ENCODE assay signal across 7 mouse cellular contexts in the genomic region with DNA sequence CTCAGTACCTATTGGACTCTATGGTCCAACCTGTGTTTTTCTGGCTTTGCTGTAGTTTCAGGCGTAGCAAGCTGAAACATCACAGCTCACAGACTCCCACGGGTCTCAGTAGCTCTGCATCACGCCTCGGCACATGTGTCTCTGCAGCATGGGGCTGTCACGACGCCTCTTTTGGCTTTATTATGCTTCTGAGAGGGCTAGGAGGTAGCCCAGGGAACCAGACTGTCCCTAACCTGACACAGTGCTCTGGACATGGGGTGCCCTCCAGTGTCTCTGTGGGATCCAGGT. TPM values are rescaled to one million over a fixed set of nuclear protein-coding genes. Genes with fewer than 3 reads are reported as not detected.
A peak's percentile ranks its signal among the peaks of the same experiment; 100 is the strongest.
DNase-seq lines count a peak whose midpoint lies in the region; ATAC-seq lines count a peak whose summit lies in the region.

No protein-coding gene starts in this region.

- no peak for ATAC-seq in lung, embryonic 15.5 days (ENCODE audit: borderline replicate concordance, extremely low read depth, low FRiP score, low TSS enrichment)
- ATAC-seq in forebrain, embryonic 13.5 days, result no peak
- no peak for ATAC-seq in midbrain, embryonic 14.5 days (ENCODE audit: low FRiP score, low TSS enrichment)

- no peak for DNase-seq in lung, adult 18-20 months
- DNase-seq in induced T-regulatory cell, adult 2 months (ENCODE audit: low read depth), result peak; percentile 49
- DNase-seq in midbrain, embryonic 14.5 days, result no peak
- DNase-seq in urinary bladder, postnatal 10 days (ENCODE audit: low spot score), result no peak
- DNase-seq in cerebellum, postnatal 10 days, result no peak

- H3K9ac ChIP-seq in lung, embryonic 15.5 days, result no peak overlapping the region
- peak overlapping the region; percentile 30 for H3K9ac ChIP-seq in forebrain, embryonic 13.5 days
- H3K9ac ChIP-seq in midbrain, embryonic 14.5 days (replicated peaks; ENCODE audit: low read length), result no peak overlapping the region

- peak overlapping the region; percentile 80 for H3K27ac ChIP-seq in lung, embryonic 15.5 days
- H3K27ac ChIP-seq in forebrain, embryonic 13.5 days, result no peak overlapping the region; the same call in 1 of the 2 replicates
- H3K27ac ChIP-seq in midbrain, embryonic 14.5 days (replicated peaks; ENCODE audit: low read depth, low read length), result no peak overlapping the region

- H3K4me1 ChIP-seq in lung, embryonic 15.5 days, result peaks cover 37% of the 10 kb centered on the region
- peaks cover 40% of the 10 kb centered on the region for H3K4me1 ChIP-seq in forebrain, embryonic 13.5 days
- peaks cover 23% of the 10 kb centered on the region for H3K4me1 ChIP-seq in midbrain, embryonic 14.5 days (ENCODE audit: control insufficient read depth, insufficient read depth, low read length)

- H3K4me3 ChIP-seq in lung, embryonic 15.5 days, result peak overlapping the region; percentile 20; the same call in 1 of the 2 replicates
- H3K4me3 ChIP-seq in forebrain, embryonic 13.5 days, result no peak overlapping the region
- H3K4me3 ChIP-seq in midbrain, embryonic 14.5 days (replicated peaks; ENCODE audit: low read depth, low read length), result no peak overlapping the region

- no peaks in the 10 kb centered on the region for H3K9me3 ChIP-seq in lung, embryonic 15.5 days
- no peaks in the 10 kb centered on the region for H3K9me3 ChIP-seq in forebrain, embryonic 13.5 days (replicated peaks)
- no peaks in the 10 kb centered on the region for H3K9me3 ChIP-seq in midbrain, embryonic 14.5 days (ENCODE audit: control insufficient read depth, low read length)

- H3K4me2 ChIP-seq in lung, embryonic 15.5 days, result peak overlapping the region; percentile 99
- H3K4me2 ChIP-seq in forebrain, embryonic 13.5 days, result peak overlapping the region; percentile 98
- H3K4me2 ChIP-seq in midbrain, embryonic 14.5 days (ENCODE audit: low read length), result peak overlapping the region; percentile 15

- 41% methylated on average over 6 of the region's 6 CpGs for WGBS in lung, embryonic 15.5 days
- WGBS in forebrain, embryonic 13.5 days, result 80% methylated on average over 6 of the region's 6 CpGs
- 79% methylated on average over 6 of the region's 6 CpGs for WGBS in midbrain, embryonic 14.5 days

- H3K27me3 ChIP-seq in lung, embryonic 15.5 days, result no peaks in the 10 kb centered on the region
- H3K27me3 ChIP-seq in forebrain, embryonic 13.5 days, result no peaks in the 10 kb centered on the region
- no peaks in the 10 kb centered on the region for H3K27me3 ChIP-seq in midbrain, embryonic 14.5 days (ENCODE audit: control insufficient read depth, insufficient read depth, low read length)

- peaks cover 23% of the 10 kb centered on the region for H3K36me3 ChIP-seq in lung, embryonic 15.5 days
- peaks cover 37% of the 10 kb centered on the region for H3K36me3 ChIP-seq in forebrain, embryonic 13.5 days (ENCODE audit: poor library complexity, severe bottlenecking)
- H3K36me3 ChIP-seq in midbrain, embryonic 14.5 days (ENCODE audit: control insufficient read depth, insufficient read depth, low read length), result peaks cover 36% of the 10 kb centered on the region

RNA-seq across cellular contexts. Expression of a gene that starts 2.9 kb away (rescaled TPM):
- 16.5 and 17.5 TPM in 2 replicates for polyA plus RNA-seq in lung, embryonic 15.5 days (2015; fragmentation: Nextera tagmentation; extraction: Ambion mirVana)
- polyA plus RNA-seq in forebrain, embryonic 13.5 days (2015; fragmentation: Nextera tagmentation; extraction: Ambion mirVana), result 7.1 and 8.7 TPM in 2 replicates
- 16.2 and 19.9 TPM in 2 replicates for polyA plus RNA-seq in midbrain, embryonic 14.5 days (2014; fragmentation: Nextera tagmentation; extraction: Ambion mirVana)

RNA-seq across cellular contexts. Expression of a gene that starts 57.9 kb away (rescaled TPM):
- polyA plus RNA-seq in lung, embryonic 15.5 days (2015; fragmentation: Nextera tagmentation; extraction: Ambion mirVana), result 988 and 1,033 TPM in 2 replicates
- polyA plus RNA-seq in forebrain, embryonic 13.5 days (2015; fragmentation: Nextera tagmentation; extraction: Ambion mirVana), result 793 and 845 TPM in 2 replicates
- polyA plus RNA-seq in midbrain, embryonic 14.5 days (2014; fragmentation: Nextera tagmentation; extraction: Ambion mirVana), result 708 and 777 TPM in 2 replicates

Comparison
In these comparisons a context has a peak if more than half of its experiments do, and no peak if none do; other contexts are left out.
1. H3K4me2 ChIP-seq: peak in every context shown above with its lines; median percentile 99 in lung, embryonic 15.5 days; 98 in forebrain, embryonic 13.5 days; 15 in midbrain, embryonic 14.5 days.